Mouse (Mus musculus): ENCODE data around the gene Fignl2. TPM values are rescaled to one million over a fixed set of nuclear protein-coding genes. Genes with fewer than 3 reads are reported as not detected.

The Fignl2 gene
- polyA plus RNA-seq, 1 experiment: 0.86 TPM

- Histone ChIP-seq H3K36me3 (ENCODE audit: control insufficient read depth, insufficient read depth, low read length) (no peaks in the 10 kb centered on the region), H3K27me3 (ENCODE audit: control insufficient read depth, insufficient read depth, low read length) (no peaks in the 10 kb centered on the region), H3K4me1 (replicated peaks; ENCODE audit: control insufficient read depth, insufficient read depth, low read length) (no peaks in the 10 kb centered on the region), H3K4me3 (ENCODE audit: control insufficient read depth, insufficient read depth, low read length) (no peak overlapping the region), H3K27ac (ENCODE audit: control insufficient read depth, insufficient read depth, low read length) (no peak overlapping the region)
- TF ChIP-seq CTCF (IDR thresholded peaks at IDR 0.05; ENCODE audit: borderline replicate concordance, control insufficient read depth, extremely low read depth, insufficient read depth, low read length, poor library complexity) (no peak), POLR2A (IDR thresholded peaks at IDR 0.05; ENCODE audit: control insufficient read depth, extremely low read depth, insufficient read depth, low read length, poor library complexity) (no peak)
- DNase-seq: no peak
- 80% methylated on average over 5 of the region's 5 CpGs for WGBS
These were observed 7.6 kb downstream of the Fignl2 start for GRCm38 (mm10) chr15:101070762-101071161.

DNA sequence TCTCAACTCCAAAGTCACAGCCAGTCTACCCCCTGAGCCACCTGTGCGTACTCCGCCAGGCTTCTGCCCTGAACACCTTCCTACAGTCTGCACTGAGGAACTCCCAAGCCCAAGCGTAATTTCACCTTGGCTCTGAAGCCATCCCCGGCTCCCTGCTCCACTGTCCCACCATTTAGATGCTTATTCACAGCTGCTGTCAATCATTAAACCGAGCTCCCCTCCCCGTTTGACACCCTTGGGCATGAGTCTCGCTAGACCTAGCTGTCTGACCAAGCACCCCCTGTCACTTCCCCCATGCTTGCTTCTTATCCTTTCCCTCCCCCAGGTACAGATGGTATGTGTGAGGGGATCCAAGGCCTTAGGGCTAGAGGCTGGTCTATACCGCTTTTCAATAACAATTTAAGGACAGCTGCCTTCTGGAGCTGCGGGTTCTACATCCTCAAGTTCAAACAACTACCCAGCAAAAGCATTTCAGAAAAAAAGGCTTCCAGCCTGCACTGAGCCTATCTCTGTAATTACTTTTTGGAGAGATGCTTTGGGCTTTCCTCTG is 8.7 kb downstream of the Fignl2 start:
- Histone ChIP-seq H3K4me1 (replicated peaks; ENCODE audit: control insufficient read depth, insufficient read depth, low read length) (no peaks in the 10 kb centered on the region), H3K4me3 (ENCODE audit: control insufficient read depth, insufficient read depth, low read length) (no peak overlapping the region), H3K36me3 (ENCODE audit: control insufficient read depth, insufficient read depth, low read length) (no peaks in the 10 kb centered on the region), H3K27ac (ENCODE audit: control insufficient read depth, insufficient read depth, low read length) (no peak overlapping the region), H3K27me3 (ENCODE audit: control insufficient read depth, insufficient read depth, low read length) (no peaks in the 10 kb centered on the region)
- DNase-seq: no peak
- no peak for TF ChIP-seq POLR2A (IDR thresholded peaks at IDR 0.05; ENCODE audit: control insufficient read depth, extremely low read depth, insufficient read depth, low read length, poor library complexity)
- TF ChIP-seq CTCF (IDR thresholded peaks at IDR 0.05; ENCODE audit: borderline replicate concordance, control insufficient read depth, extremely low read depth, insufficient read depth, low read length, poor library complexity): no peak
- 74% methylated on average over 9 of the region's 9 CpGs for WGBS

GRCm38 (mm10) chr15:101068671-101069070 is 9.7 kb downstream of the Fignl2 start:
- 83% methylated on average over 4 of the region's 4 CpGs for WGBS
- H3K27ac ChIP-seq (ENCODE audit: control insufficient read depth, insufficient read depth, low read length): no peak overlapping the region
- no peaks in the 10 kb centered on the region for H3K36me3 ChIP-seq (ENCODE audit: control insufficient read depth, insufficient read depth, low read length)
- H3K4me3 ChIP-seq (ENCODE audit: control insufficient read depth, insufficient read depth, low read length): no peak overlapping the region
- no peak for DNase-seq
- no peaks in the 10 kb centered on the region for H3K27me3 ChIP-seq (ENCODE audit: control insufficient read depth, insufficient read depth, low read length)
- no peaks in the 10 kb centered on the region for H3K4me1 ChIP-seq (replicated peaks; ENCODE audit: control insufficient read depth, insufficient read depth, low read length)
- TF ChIP-seq POLR2A (IDR thresholded peaks at IDR 0.05; ENCODE audit: control insufficient read depth, extremely low read depth, insufficient read depth, low read length, poor library complexity) (no peak), CTCF (IDR thresholded peaks at IDR 0.05; ENCODE audit: borderline replicate concordance, control insufficient read depth, extremely low read depth, insufficient read depth, low read length, poor library complexity) (no peak)

- no peaks in the 10 kb centered on the region for H3K27me3 ChIP-seq (ENCODE audit: control insufficient read depth, insufficient read depth, low read length)
- 87% methylated on average over 3 of the region's 3 CpGs for WGBS
- no peak overlapping the region for H3K27ac ChIP-seq (ENCODE audit: control insufficient read depth, insufficient read depth, low read length)
- H3K36me3 ChIP-seq (ENCODE audit: control insufficient read depth, insufficient read depth, low read length): no peaks in the 10 kb centered on the region
- no peak overlapping the region for H3K4me3 ChIP-seq (ENCODE audit: control insufficient read depth, insufficient read depth, low read length)
- TF ChIP-seq POLR2A (IDR thresholded peaks at IDR 0.05; ENCODE audit: control insufficient read depth, extremely low read depth, insufficient read depth, low read length, poor library complexity) (no peak), CTCF (IDR thresholded peaks at IDR 0.05; ENCODE audit: borderline replicate concordance, control insufficient read depth, extremely low read depth, insufficient read depth, low read length, poor library complexity) (no peak)
- H3K4me1 ChIP-seq (replicated peaks; ENCODE audit: control insufficient read depth, insufficient read depth, low read length): no peaks in the 10 kb centered on the region
- no peak for DNase-seq
These were observed 10.3 kb downstream of the Fignl2 start for GRCm38 (mm10) chr15:101068029-101068428.

DNA sequence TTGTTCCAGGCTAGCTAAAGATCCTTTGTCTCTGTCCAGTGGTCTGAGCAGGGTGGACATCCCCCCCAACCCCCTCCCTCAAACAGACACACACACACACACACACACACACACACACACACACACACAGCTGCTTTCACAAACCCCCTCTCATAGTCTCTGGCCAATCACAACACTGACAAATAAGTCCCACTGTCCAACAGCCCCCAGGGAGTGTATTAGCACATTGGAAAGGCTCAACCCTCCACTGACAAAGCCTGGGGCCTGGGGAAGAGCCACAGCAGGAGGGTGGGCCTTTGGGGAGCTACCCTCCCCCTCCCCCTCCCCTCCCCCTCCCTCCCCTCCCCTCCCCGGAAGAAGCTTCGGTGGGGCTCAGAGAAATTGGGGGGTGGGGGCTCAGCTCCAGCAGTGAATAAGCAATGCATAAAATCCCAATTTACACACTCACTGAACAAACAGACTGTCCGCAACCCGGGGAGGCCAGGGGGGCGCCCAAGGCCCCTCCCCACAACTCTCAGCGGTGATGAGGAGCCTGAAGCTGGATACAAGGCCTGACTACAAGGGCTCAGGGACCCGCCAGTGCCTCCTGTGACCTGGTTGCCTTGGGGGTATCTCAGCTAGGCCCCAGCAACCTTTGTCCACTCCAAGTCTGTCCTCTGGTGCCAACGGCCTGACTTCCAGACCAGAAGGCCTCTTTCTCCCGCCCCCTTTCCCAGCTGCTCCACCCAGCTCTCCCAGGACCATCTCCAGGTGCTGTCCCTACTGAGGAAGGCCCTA is 11.3 kb downstream of the Fignl2 start:
- no peak overlapping the region for H3K4me3 ChIP-seq (ENCODE audit: control insufficient read depth, insufficient read depth, low read length)
- 77% methylated on average over 8 of the region's 9 CpGs for WGBS
- no peaks in the 10 kb centered on the region for H3K4me1 ChIP-seq (replicated peaks; ENCODE audit: control insufficient read depth, insufficient read depth, low read length)
- H3K36me3 ChIP-seq (ENCODE audit: control insufficient read depth, insufficient read depth, low read length): no peaks in the 10 kb centered on the region
- DNase-seq: no peak
- TF ChIP-seq CTCF (IDR thresholded peaks at IDR 0.05; ENCODE audit: borderline replicate concordance, control insufficient read depth, extremely low read depth, insufficient read depth, low read length, poor library complexity) (no peak), POLR2A (IDR thresholded peaks at IDR 0.05; ENCODE audit: control insufficient read depth, extremely low read depth, insufficient read depth, low read length, poor library complexity) (no peak)
- H3K27ac ChIP-seq (ENCODE audit: control insufficient read depth, insufficient read depth, low read length): no peak overlapping the region
- H3K27me3 ChIP-seq (ENCODE audit: control insufficient read depth, insufficient read depth, low read length): no peaks in the 10 kb centered on the region

GRCm38 (mm10) chr15:101066364-101066847 is 12.0 kb downstream of the Fignl2 start:
- no peak for DNase-seq
- no peak for TF ChIP-seq POLR2A (IDR thresholded peaks at IDR 0.05; ENCODE audit: control insufficient read depth, extremely low read depth, insufficient read depth, low read length, poor library complexity)
- TF ChIP-seq CTCF (IDR thresholded peaks at IDR 0.05; ENCODE audit: borderline replicate concordance, control insufficient read depth, extremely low read depth, insufficient read depth, low read length, poor library complexity): no peak
- Histone ChIP-seq H3K27me3 (ENCODE audit: control insufficient read depth, insufficient read depth, low read length) (no peaks in the 10 kb centered on the region), H3K4me1 (replicated peaks; ENCODE audit: control insufficient read depth, insufficient read depth, low read length) (no peaks in the 10 kb centered on the region), H3K27ac (ENCODE audit: control insufficient read depth, insufficient read depth, low read length) (no peak overlapping the region), H3K4me3 (ENCODE audit: control insufficient read depth, insufficient read depth, low read length) (no peak overlapping the region), H3K36me3 (ENCODE audit: control insufficient read depth, insufficient read depth, low read length) (no peaks in the 10 kb centered on the region)
- WGBS: 85% methylated on average over 6 of the region's 6 CpGs
